Mouse (Mus musculus): Measurements from ENCODE around the gene Pkd1. TPM values are rescaled to one million over a fixed set of nuclear protein-coding genes. Genes with fewer than 3 reads are reported as not detected.

The Pkd1 gene
- polyA plus RNA-seq, 1 experiment = 34.6 TPM

- DNase-seq = peak; percentile 94
- H3K27me3 ChIP-seq (replicated peaks; ENCODE audit: control insufficient read depth, insufficient read depth, low read length) = no peaks in the 10 kb centered on the region
- WGBS = 13% methylated on average over 53 of the region's 53 CpGs
- TF ChIP-seq CTCF (conservative IDR thresholded peaks at IDR 0.05; ENCODE audit: insufficient read depth, insufficient read length, low read depth, low read length) (0 out of 2 replicates have a peak, but pooled peaks have one; percentile 5), POLR2A (IDR thresholded peaks at IDR 0.05; ENCODE audit: low read depth, low read length) (no peak)
- peaks cover 7% of the 10 kb centered on the region for H3K4me1 ChIP-seq (ENCODE audit: control insufficient read depth, insufficient read depth, low read length)
- peak overlapping the region; percentile 21; the same call in 1 of the 2 replicates for H3K4me3 ChIP-seq (ENCODE audit: insufficient read depth, low read depth, low read length)
- H3K27ac ChIP-seq (ENCODE audit: insufficient read depth, low read depth, low read length) = no peak overlapping the region
- H3K36me3 ChIP-seq (ENCODE audit: control insufficient read depth, insufficient read depth, low read length) = no peaks in the 10 kb centered on the region
Observed at GRCm38 (mm10) chr17:24533099-24533992, 16.3 kb upstream of the Pkd1 start.

- H3K4me1 ChIP-seq (ENCODE audit: control insufficient read depth, insufficient read depth, low read length) = peaks cover 3% of the 10 kb centered on the region; the same call in 1 of the 2 replicates
- TF ChIP-seq CTCF (conservative IDR thresholded peaks at IDR 0.05; ENCODE audit: insufficient read depth, insufficient read length, low read depth, low read length) (no peak), POLR2A (IDR thresholded peaks at IDR 0.05; ENCODE audit: low read depth, low read length) (no peak)
- no peak within 1 kb of the TSS for H3K27ac ChIP-seq (ENCODE audit: insufficient read depth, low read depth, low read length)
- no peak for DNase-seq
- no peaks in the 10 kb centered on the region for H3K36me3 ChIP-seq (ENCODE audit: control insufficient read depth, insufficient read depth, low read length)
- peak within 1 kb of the TSS; percentile 21; the same call in 1 of the 2 replicates for H3K4me3 ChIP-seq (ENCODE audit: insufficient read depth, low read depth, low read length)
- WGBS = 94% methylated on average over 8 of the region's 8 CpGs
- H3K27me3 ChIP-seq (replicated peaks; ENCODE audit: control insufficient read depth, insufficient read depth, low read length) = no peaks in the 10 kb centered on the region
Observed at GRCm38 (mm10) chr17:24534160-24534718, 15.4 kb upstream of the Pkd1 start, which contains the start of gene Rab26. Gene Rab26, minus strand, starts transcription at chr17:24534210.

- no peak for DNase-seq
- Histone ChIP-seq H3K4me1 (ENCODE audit: control insufficient read depth, insufficient read depth, low read length) (no peaks in the 10 kb centered on the region), H3K4me3 (ENCODE audit: insufficient read depth, low read depth, low read length) (no peak overlapping the region), H3K27me3 (replicated peaks; ENCODE audit: control insufficient read depth, insufficient read depth, low read length) (no peaks in the 10 kb centered on the region), H3K27ac (ENCODE audit: insufficient read depth, low read depth, low read length) (no peak overlapping the region), H3K36me3 (ENCODE audit: control insufficient read depth, insufficient read depth, low read length) (no peaks in the 10 kb centered on the region)
- WGBS = 68% methylated on average over 5 of the region's 5 CpGs
- no peak for TF ChIP-seq CTCF (conservative IDR thresholded peaks at IDR 0.05; ENCODE audit: insufficient read depth, insufficient read length, low read depth, low read length)
- TF ChIP-seq POLR2A (IDR thresholded peaks at IDR 0.05; ENCODE audit: low read depth, low read length) = no peak
Observed at GRCm38 (mm10) chr17:24535300-24535699, 14.3 kb upstream of the Pkd1 start.

- Histone ChIP-seq H3K27ac (ENCODE audit: insufficient read depth, low read depth, low read length) (no peak overlapping the region), H3K27me3 (replicated peaks; ENCODE audit: control insufficient read depth, insufficient read depth, low read length) (no peaks in the 10 kb centered on the region), H3K4me1 (ENCODE audit: control insufficient read depth, insufficient read depth, low read length) (no peaks in the 10 kb centered on the region), H3K4me3 (ENCODE audit: insufficient read depth, low read depth, low read length) (no peak overlapping the region), H3K36me3 (ENCODE audit: control insufficient read depth, insufficient read depth, low read length) (no peaks in the 10 kb centered on the region)
- TF ChIP-seq CTCF (conservative IDR thresholded peaks at IDR 0.05; ENCODE audit: insufficient read depth, insufficient read length, low read depth, low read length) (no peak), POLR2A (IDR thresholded peaks at IDR 0.05; ENCODE audit: low read depth, low read length) (no peak)
- 53% methylated on average over 3 of the region's 3 CpGs for WGBS
- no peak for DNase-seq
Observed at GRCm38 (mm10) chr17:24537536-24537935, 12.1 kb upstream of the Pkd1 start.

GRCm38 (mm10) chr17:24538950-24539349 is 10.7 kb upstream of the Pkd1 start:
- Histone ChIP-seq H3K36me3 (ENCODE audit: control insufficient read depth, insufficient read depth, low read length) (no peaks in the 10 kb centered on the region), H3K27me3 (replicated peaks; ENCODE audit: control insufficient read depth, insufficient read depth, low read length) (no peaks in the 10 kb centered on the region), H3K4me3 (ENCODE audit: insufficient read depth, low read depth, low read length) (no peak overlapping the region), H3K4me1 (ENCODE audit: control insufficient read depth, insufficient read depth, low read length) (no peaks in the 10 kb centered on the region), H3K27ac (ENCODE audit: insufficient read depth, low read depth, low read length) (no peak overlapping the region)
- 63% methylated on average over 8 of the region's 8 CpGs for WGBS
- peak; percentile 65 for DNase-seq
- TF ChIP-seq POLR2A (IDR thresholded peaks at IDR 0.05; ENCODE audit: low read depth, low read length) = no peak
- TF ChIP-seq CTCF (conservative IDR thresholded peaks at IDR 0.05; ENCODE audit: insufficient read depth, insufficient read length, low read depth, low read length) = no peak

- Histone ChIP-seq H3K27me3 (replicated peaks; ENCODE audit: control insufficient read depth, insufficient read depth, low read length) (no peaks in the 10 kb centered on the region), H3K27ac (ENCODE audit: insufficient read depth, low read depth, low read length) (no peak overlapping the region), H3K4me1 (ENCODE audit: control insufficient read depth, insufficient read depth, low read length) (no peaks in the 10 kb centered on the region), H3K4me3 (ENCODE audit: insufficient read depth, low read depth, low read length) (no peak overlapping the region), H3K36me3 (ENCODE audit: control insufficient read depth, insufficient read depth, low read length) (no peaks in the 10 kb centered on the region)
- 7% methylated on average over 3 of the region's 3 CpGs for WGBS
- TF ChIP-seq POLR2A (IDR thresholded peaks at IDR 0.05; ENCODE audit: low read depth, low read length) (no peak), CTCF (conservative IDR thresholded peaks at IDR 0.05; ENCODE audit: insufficient read depth, insufficient read length, low read depth, low read length) (peak; percentile 86)
- DNase-seq = peak; percentile 71
Observed at GRCm38 (mm10) chr17:24540375-24540774, 9.3 kb upstream of the Pkd1 start.

GRCm38 (mm10) chr17:24544613-24545012 is 5.0 kb upstream of the Pkd1 start:
- no peaks in the 10 kb centered on the region for H3K36me3 ChIP-seq (ENCODE audit: control insufficient read depth, insufficient read depth, low read length)
- no peaks in the 10 kb centered on the region for H3K27me3 ChIP-seq (replicated peaks; ENCODE audit: control insufficient read depth, insufficient read depth, low read length)
- H3K4me3 ChIP-seq (ENCODE audit: insufficient read depth, low read depth, low read length) = no peak overlapping the region
- H3K27ac ChIP-seq (ENCODE audit: insufficient read depth, low read depth, low read length) = no peak overlapping the region
- DNase-seq = no peak
- TF ChIP-seq CTCF (conservative IDR thresholded peaks at IDR 0.05; ENCODE audit: insufficient read depth, insufficient read length, low read depth, low read length) = no peak
- TF ChIP-seq POLR2A (IDR thresholded peaks at IDR 0.05; ENCODE audit: low read depth, low read length) = no peak
- no peaks in the 10 kb centered on the region for H3K4me1 ChIP-seq (ENCODE audit: control insufficient read depth, insufficient read depth, low read length)
- WGBS = 36% methylated on average over 12 of the region's 12 CpGs

Measured in kidney, adult 2 months (tissue).